ENCODE assay signal across 12 mouse cellular contexts in the genomic region with DNA sequence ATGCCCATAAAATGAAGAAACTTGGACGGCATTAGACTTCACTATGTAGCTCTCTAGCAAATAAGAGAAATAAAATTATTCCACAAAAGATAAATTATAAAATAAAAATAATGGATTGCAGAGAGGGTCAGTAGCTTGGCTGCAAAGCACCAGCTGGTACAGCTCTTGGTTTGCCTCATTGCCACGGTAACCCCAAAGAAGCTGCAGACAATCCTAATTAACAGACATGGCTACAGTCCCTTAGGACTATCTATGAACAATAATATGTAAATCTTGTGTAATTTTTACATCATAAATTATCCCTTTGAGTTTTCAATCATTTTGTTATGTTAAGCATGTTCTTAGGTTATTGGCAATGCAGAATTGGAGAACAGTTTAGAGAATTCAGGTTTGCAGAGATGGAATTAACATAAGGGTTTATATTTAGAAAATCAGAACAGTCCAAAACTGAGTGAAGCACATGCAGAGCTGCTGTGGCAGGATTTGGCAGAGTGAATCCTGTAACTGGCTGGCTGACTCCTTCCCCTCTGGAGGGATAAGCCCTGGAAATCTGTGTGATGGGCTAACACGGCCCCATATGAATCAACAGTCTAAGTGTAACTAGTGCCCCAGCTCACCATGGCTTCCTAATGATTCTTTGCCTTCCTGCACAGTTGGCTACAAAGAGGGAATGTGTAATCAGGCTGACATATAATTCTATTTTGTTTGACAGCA.
DNase-seq lines count a peak whose midpoint lies in the region; ATAC-seq lines count a peak whose summit lies in the region.
"Had no signal": no experiment of that assay in that cellular context is flagged by ENCODE, and none has a peak within 500 bp of the region (broad histone marks: within the 10 kb centered on the region; RNA-seq: fewer than 3 reads in every experiment).

No protein-coding gene starts in this region.

- H3K4me2 ChIP-seq in hindbrain, embryonic 11.5 days (replicated peaks; ENCODE audit: low read depth, low read length) = no peak overlapping the region
- H3K4me2 ChIP-seq in neural tube, embryonic 11.5 days (ENCODE audit: low read depth) = no peak overlapping the region
- no peak overlapping the region for H3K4me2 ChIP-seq in neural tube, embryonic 15.5 days
- H3K4me2 ChIP-seq in hindbrain, embryonic 13.5 days = no peak overlapping the region
- H3K4me2 ChIP-seq in neural tube, embryonic 13.5 days = no peak overlapping the region

- no peaks in the 10 kb centered on the region for H3K27me3 ChIP-seq in hindbrain, embryonic 11.5 days (ENCODE audit: control insufficient read depth, insufficient read depth, low read length)
- no peaks in the 10 kb centered on the region for H3K27me3 ChIP-seq in hindbrain, embryonic 10.5 days (ENCODE audit: insufficient read depth, poor library complexity, severe bottlenecking)
- no peaks in the 10 kb centered on the region for H3K27me3 ChIP-seq in neural tube, embryonic 11.5 days (ENCODE audit: control insufficient read depth, insufficient read depth, low read length)
- H3K27me3 ChIP-seq in neural tube, embryonic 15.5 days (replicated peaks) = no peaks in the 10 kb centered on the region
- H3K27me3 ChIP-seq in hindbrain, embryonic 13.5 days = no peaks in the 10 kb centered on the region
- H3K27me3 ChIP-seq in neural tube, embryonic 13.5 days = no peaks in the 10 kb centered on the region
- no peaks in the 10 kb centered on the region for H3K27me3 ChIP-seq in heart, embryonic 10.5 days (ENCODE audit: insufficient read depth, poor library complexity, severe bottlenecking)

- H3K9ac ChIP-seq in hindbrain, embryonic 11.5 days (ENCODE audit: low read depth, low read length) = no peak overlapping the region
- H3K9ac ChIP-seq in neural tube, embryonic 11.5 days (ENCODE audit: low read length) = no peak overlapping the region
- no peak overlapping the region for H3K9ac ChIP-seq in neural tube, embryonic 15.5 days (replicated peaks)
- no peak overlapping the region for H3K9ac ChIP-seq in hindbrain, embryonic 13.5 days
- no peak overlapping the region for H3K9ac ChIP-seq in neural tube, embryonic 13.5 days

- peak; percentile 91 for ATAC-seq in hindbrain, embryonic 11.5 days (ENCODE audit: low FRiP score)
- ATAC-seq in neural tube, embryonic 11.5 days (ENCODE audit: insufficient read depth, low FRiP score, low TSS enrichment) = peak; percentile 89
- no peak for ATAC-seq in neural tube, embryonic 15.5 days (ENCODE audit: low FRiP score)
- ATAC-seq in hindbrain, embryonic 13.5 days (ENCODE audit: low FRiP score) = peak; percentile 91
- ATAC-seq in neural tube, embryonic 13.5 days (ENCODE audit: low read depth) = peak; percentile 86

- H3K4me3 ChIP-seq in hindbrain, embryonic 11.5 days (ENCODE audit: low read depth, low read length) = no peak overlapping the region
- H3K4me3 ChIP-seq in hindbrain, embryonic 10.5 days = no peak overlapping the region
- H3K4me3 ChIP-seq in neural tube, embryonic 11.5 days (ENCODE audit: low read depth, low read length) = no peak overlapping the region
- no peak overlapping the region for H3K4me3 ChIP-seq in neural tube, embryonic 15.5 days (replicated peaks)
- H3K4me3 ChIP-seq in hindbrain, embryonic 13.5 days = no peak overlapping the region
- no peak overlapping the region for H3K4me3 ChIP-seq in neural tube, embryonic 13.5 days
- H3K4me3 ChIP-seq in heart, embryonic 10.5 days = no peak overlapping the region

- no peaks in the 10 kb centered on the region for H3K9me3 ChIP-seq in hindbrain, embryonic 11.5 days (ENCODE audit: control insufficient read depth, low read length)
- no peaks in the 10 kb centered on the region for H3K9me3 ChIP-seq in hindbrain, embryonic 10.5 days
- no peaks in the 10 kb centered on the region for H3K9me3 ChIP-seq in neural tube, embryonic 11.5 days (ENCODE audit: control insufficient read depth, low read length)
- H3K9me3 ChIP-seq in neural tube, embryonic 15.5 days (replicated peaks) = no peaks in the 10 kb centered on the region
- no peaks in the 10 kb centered on the region for H3K9me3 ChIP-seq in hindbrain, embryonic 13.5 days
- H3K9me3 ChIP-seq in neural tube, embryonic 13.5 days = no peaks in the 10 kb centered on the region
- no peaks in the 10 kb centered on the region for H3K9me3 ChIP-seq in heart, embryonic 10.5 days
- H3K9me3 ChIP-seq: G1E had no signal

- 76% methylated on average over 3 of the region's 3 CpGs for WGBS in hindbrain, embryonic 11.5 days
- WGBS in hindbrain, embryonic 10.5 days = 83% methylated on average over 3 of the region's 3 CpGs
- WGBS in neural tube, embryonic 11.5 days = 62% methylated on average over 3 of the region's 3 CpGs
- WGBS in neural tube, embryonic 15.5 days = 31% methylated on average over 3 of the region's 3 CpGs
- 45% methylated on average over 3 of the region's 3 CpGs for WGBS in hindbrain, embryonic 13.5 days
- 50% methylated on average over 3 of the region's 3 CpGs for WGBS in neural tube, embryonic 13.5 days
- 81% methylated on average over 3 of the region's 3 CpGs for WGBS in heart, embryonic 10.5 days

- no peak overlapping the region for H3K27ac ChIP-seq in hindbrain, embryonic 11.5 days (ENCODE audit: low read depth, low read length)
- H3K27ac ChIP-seq in hindbrain, embryonic 10.5 days = no peak overlapping the region
- no peak overlapping the region for H3K27ac ChIP-seq in neural tube, embryonic 11.5 days (ENCODE audit: low read depth, low read length)
- H3K27ac ChIP-seq in neural tube, embryonic 15.5 days (replicated peaks) = no peak overlapping the region
- no peak overlapping the region for H3K27ac ChIP-seq in hindbrain, embryonic 13.5 days
- no peak overlapping the region for H3K27ac ChIP-seq in neural tube, embryonic 13.5 days (replicated peaks)
- H3K27ac ChIP-seq in heart, embryonic 10.5 days = no peak overlapping the region

- no peaks in the 10 kb centered on the region for H3K36me3 ChIP-seq in hindbrain, embryonic 11.5 days (ENCODE audit: control insufficient read depth, insufficient read depth, low read length)
- H3K36me3 ChIP-seq in hindbrain, embryonic 10.5 days = no peaks in the 10 kb centered on the region
- no peaks in the 10 kb centered on the region for H3K36me3 ChIP-seq in neural tube, embryonic 11.5 days (ENCODE audit: control insufficient read depth, insufficient read depth, low read length)
- no peaks in the 10 kb centered on the region for H3K36me3 ChIP-seq in neural tube, embryonic 15.5 days
- H3K36me3 ChIP-seq in hindbrain, embryonic 13.5 days = no peaks in the 10 kb centered on the region
- no peaks in the 10 kb centered on the region for H3K36me3 ChIP-seq in neural tube, embryonic 13.5 days
- no peaks in the 10 kb centered on the region for H3K36me3 ChIP-seq in heart, embryonic 10.5 days
- H3K36me3 ChIP-seq: G1E had no signal

- no peaks in the 10 kb centered on the region for H3K4me1 ChIP-seq in hindbrain, embryonic 11.5 days (replicated peaks; ENCODE audit: control insufficient read depth, insufficient read depth, low read length)
- H3K4me1 ChIP-seq in hindbrain, embryonic 10.5 days (replicated peaks) = no peaks in the 10 kb centered on the region
- no peaks in the 10 kb centered on the region for H3K4me1 ChIP-seq in neural tube, embryonic 11.5 days (ENCODE audit: control insufficient read depth, insufficient read depth, low read length)
- H3K4me1 ChIP-seq in neural tube, embryonic 15.5 days = no peaks in the 10 kb centered on the region
- H3K4me1 ChIP-seq in hindbrain, embryonic 13.5 days (replicated peaks) = peaks cover 3% of the 10 kb centered on the region
- H3K4me1 ChIP-seq in neural tube, embryonic 13.5 days (replicated peaks) = peaks cover 5% of the 10 kb centered on the region; the same call in 1 of the 2 replicates
- H3K4me1 ChIP-seq in heart, embryonic 10.5 days = no peaks in the 10 kb centered on the region

- peak; percentile 19 for DNase-seq in hindbrain, embryonic 11.5 days (ENCODE audit: low spot score)
- no peak for DNase-seq in hindbrain, embryonic 10.5 days (ENCODE audit: low spot score)
- DNase-seq in neural tube, embryonic 11.5 days (ENCODE audit: low spot score) = no peak
- no peak for DNase-seq in heart, adult 11 months
- no peak for DNase-seq in heart, embryonic 10.5 days (ENCODE audit: low spot score)
- DNase-seq: cerebellum, adult 18-20 months; kidney, adult 9 months; right cerebral cortex, postnatal 4 days had no signal
